Mouse (Mus musculus): ENCODE measurements around the gene Flt4. TPM values are rescaled to one million over a fixed set of nuclear protein-coding genes. Genes with fewer than 3 reads are reported as not detected.
A peak's percentile ranks its signal among the peaks of the same experiment; 100 is the strongest.
"Not testable (repeated sequence)": the region's sequence is repeated elsewhere in the genome, so short reads cannot be mapped to it uniquely, and the experiment has no call there.

Flt4 gene
- polyA plus RNA-seq (2016; fragmentation: Nextera tagmentation; extraction: Ambion mirVana): 7.3 and 8.2 TPM in 2 replicates

DNA sequence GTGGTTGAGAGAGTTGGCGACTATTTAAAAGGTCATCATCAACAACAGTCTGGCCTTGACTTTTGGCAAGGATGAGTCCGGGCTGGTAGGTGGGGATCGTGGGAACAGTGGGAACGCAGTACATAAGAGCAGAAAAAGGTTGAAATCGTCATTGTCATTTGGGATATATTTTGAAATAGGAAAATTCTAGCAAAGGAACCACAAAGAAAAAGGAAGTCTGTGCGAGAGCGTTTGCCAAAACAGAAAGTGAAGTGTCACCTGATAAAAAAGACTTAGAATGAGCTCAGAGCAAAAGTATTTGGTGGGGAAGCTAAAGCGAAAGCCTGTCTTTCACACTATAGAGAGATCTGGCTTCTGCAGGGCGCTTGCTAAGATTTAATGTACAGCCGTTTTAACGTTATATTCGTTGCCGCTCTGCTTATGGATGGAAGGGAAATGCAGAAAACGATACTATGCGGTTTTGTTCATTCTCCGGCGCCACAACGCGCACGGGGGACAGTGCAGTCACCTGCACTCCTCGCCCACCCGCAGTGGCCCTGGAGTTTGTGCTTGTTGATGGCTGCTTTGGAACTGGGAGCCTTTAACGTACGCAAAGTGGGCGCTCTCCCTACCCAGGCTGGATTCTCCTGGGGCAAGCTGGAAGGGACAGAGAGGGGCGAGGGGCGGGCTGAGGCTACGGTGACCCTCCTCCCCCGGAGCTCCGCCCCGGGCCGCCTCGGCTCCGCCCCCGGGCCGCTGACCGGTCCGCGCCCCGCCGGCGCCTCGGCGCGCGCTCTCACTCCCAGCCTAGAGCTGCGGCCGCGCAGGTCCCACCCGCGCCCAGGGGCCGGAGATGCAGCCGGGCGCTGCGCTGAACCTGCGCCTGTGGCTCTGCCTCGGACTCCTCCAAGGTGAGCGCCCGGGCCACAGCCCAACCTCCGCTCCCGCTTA, at the start of gene Flt4:
Gene Flt4 (plus strand): TSS at position 326 of the 930 bp plus-strand sequence.
- H3K27me3 ChIP-seq (ENCODE audit: insufficient read depth, poor library complexity, severe bottlenecking): peaks cover 57% of the 10 kb centered on the region
- WGBS: 4% methylated on average over 53 of the region's 61 CpGs
- not testable (repeated sequence) for H3K9me3 ChIP-seq, H3K36me3 ChIP-seq
- H3K27ac ChIP-seq: peak within 1 kb of the TSS; percentile 36; the same call in 1 of the 2 replicates
- DNase-seq (ENCODE audit: low spot score): peak; percentile 75
- peak within 1 kb of the TSS; percentile 60 for H3K4me3 ChIP-seq
- peaks cover 14% of the 10 kb centered on the region for H3K4me1 ChIP-seq

- not testable (repeated sequence) for H3K27me3 ChIP-seq (ENCODE audit: insufficient read depth, poor library complexity, severe bottlenecking); H3K4me3 ChIP-seq; H3K27ac ChIP-seq; H3K4me1 ChIP-seq; DNase-seq (ENCODE audit: low spot score); H3K9me3 ChIP-seq; H3K36me3 ChIP-seq
- 36% methylated on average over 2 of the region's 2 CpGs for WGBS
Measured at GRCm38 (mm10) chr11:49575054-49575453, 34.0 kb upstream of the Flt4 start.

GRCm38 (mm10) chr11:49580452-49580851, 28.6 kb upstream of the Flt4 start:
- not testable (repeated sequence) for H3K27me3 ChIP-seq (ENCODE audit: insufficient read depth, poor library complexity, severe bottlenecking)

GRCm38 (mm10) chr11:49590213-49590612, 18.9 kb upstream of the Flt4 start:
- Histone ChIP-seq H3K27ac (no peak overlapping the region), H3K4me1 (no peaks in the 10 kb centered on the region), H3K9me3 (no peaks in the 10 kb centered on the region), H3K36me3 (no peaks in the 10 kb centered on the region), H3K4me3 (no peak overlapping the region), H3K27me3 (ENCODE audit: insufficient read depth, poor library complexity, severe bottlenecking) (peaks cover 7% of the 10 kb centered on the region; the same call in 1 of the 2 replicates)
- no peak for DNase-seq (ENCODE audit: low spot score)
- WGBS: 88% methylated on average over 19 of the region's 19 CpGs

More at GRCm38 (mm10) chr11:49580452-49580851, 28.6 kb upstream of the Flt4 start:
- not testable (repeated sequence) for H3K4me1 ChIP-seq; H3K27ac ChIP-seq; H3K4me3 ChIP-seq; H3K9me3 ChIP-seq; H3K36me3 ChIP-seq; DNase-seq (ENCODE audit: low spot score)
- 80% methylated on average over 8 of the region's 8 CpGs for WGBS

- not testable (repeated sequence) for H3K4me3 ChIP-seq; H3K27me3 ChIP-seq (ENCODE audit: insufficient read depth, poor library complexity, severe bottlenecking); DNase-seq (ENCODE audit: low spot score); H3K9me3 ChIP-seq; H3K27ac ChIP-seq; H3K4me1 ChIP-seq; H3K36me3 ChIP-seq
- WGBS: 64% methylated on average over 2 of the region's 2 CpGs
Measured at GRCm38 (mm10) chr11:49597149-49597548, 11.9 kb upstream of the Flt4 start.

GRCm38 (mm10) chr11:49608306-49608705, 757 bp upstream of the Flt4 start:
- H3K36me3 ChIP-seq, H3K27ac ChIP-seq, H3K9me3 ChIP-seq, H3K4me3 ChIP-seq, H3K4me1 ChIP-seq: not testable (repeated sequence)
- peaks cover 48% of the 10 kb centered on the region for H3K27me3 ChIP-seq (ENCODE audit: insufficient read depth, poor library complexity, severe bottlenecking)
- peak; percentile 71 for DNase-seq (ENCODE audit: low spot score)
- WGBS: 64% methylated on average over 5 of the region's 5 CpGs

DNA sequence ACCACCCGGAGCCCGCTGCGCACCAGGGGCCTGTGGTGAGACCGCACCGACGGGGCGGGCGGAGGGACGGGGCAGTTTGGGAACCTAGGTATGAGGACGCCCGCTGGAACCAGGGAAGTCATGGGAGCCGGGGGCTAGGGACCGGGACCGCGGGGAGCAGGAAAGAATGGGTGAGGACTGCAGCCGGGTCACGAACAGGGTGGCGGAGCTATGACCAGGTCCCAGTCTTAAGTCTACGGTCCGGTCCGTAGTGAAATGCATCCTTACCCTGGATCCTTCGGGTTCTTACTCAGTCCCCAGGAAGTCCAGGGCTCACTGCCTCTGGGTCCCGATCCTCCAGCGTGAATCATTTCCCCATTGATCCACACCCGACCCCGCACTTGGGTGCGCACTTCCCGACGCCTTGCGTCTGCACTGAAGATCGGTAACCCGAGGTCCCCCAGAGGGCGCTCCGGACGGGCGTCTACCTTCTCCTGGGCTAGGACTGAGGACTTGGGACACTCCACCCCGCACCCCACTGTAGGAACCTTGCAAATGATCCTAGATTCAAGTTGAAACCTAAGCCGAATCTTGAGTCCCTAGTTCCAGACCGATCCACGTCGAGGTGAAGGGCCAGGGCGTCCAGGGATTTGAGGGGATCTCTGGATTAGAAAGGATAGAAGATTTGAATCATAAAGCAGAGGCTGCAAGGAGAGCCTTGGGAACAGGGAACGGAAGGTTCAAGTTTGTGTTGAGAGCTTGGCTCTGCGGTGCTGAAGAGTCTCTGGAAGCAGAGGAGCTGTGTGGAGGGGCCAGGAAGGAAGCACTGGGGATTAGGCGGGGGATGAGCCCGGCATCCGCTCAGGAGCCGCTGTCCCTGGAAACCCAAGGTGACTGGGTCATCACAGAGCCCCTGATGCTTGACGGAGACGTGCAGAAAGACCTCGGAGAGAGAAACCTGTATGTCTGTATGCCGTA, 1.1 kb downstream of the Flt4 start:
- H3K4me3 ChIP-seq: peak overlapping the region; percentile 60
- under 1% methylated on average over 52 of the region's 52 CpGs for WGBS
- H3K27me3 ChIP-seq (ENCODE audit: insufficient read depth, poor library complexity, severe bottlenecking): peaks cover 66% of the 10 kb centered on the region
- H3K27ac ChIP-seq: peak overlapping the region; percentile 36; the same call in 1 of the 2 replicates
- not testable (repeated sequence) for H3K36me3 ChIP-seq, H3K9me3 ChIP-seq
- H3K4me1 ChIP-seq: peaks cover 14% of the 10 kb centered on the region
- DNase-seq (ENCODE audit: low spot score): peak; percentile 73

DNA sequence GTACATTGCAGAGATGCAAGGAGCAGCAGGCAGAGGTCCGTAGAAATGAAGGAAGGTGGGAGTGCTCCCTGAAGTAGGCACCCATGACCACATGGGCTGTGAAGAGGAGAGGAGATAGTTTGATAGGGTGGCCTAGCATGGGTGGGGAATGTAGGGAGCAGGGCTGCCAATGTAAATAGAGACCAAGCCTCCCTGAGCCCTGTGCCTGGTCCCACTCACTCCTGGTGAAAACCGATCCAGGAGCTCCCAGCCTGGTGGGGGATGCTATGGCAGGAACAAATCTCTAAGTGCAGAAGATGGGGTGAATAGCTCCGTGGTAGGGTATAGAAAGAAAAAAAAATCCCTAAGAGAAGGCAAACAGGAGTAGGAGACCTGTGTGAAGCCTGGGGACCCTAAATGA, 2.3 kb downstream of the Flt4 start:
- not testable (repeated sequence) for H3K9me3 ChIP-seq, H3K27ac ChIP-seq, H3K36me3 ChIP-seq
- peak overlapping the region; percentile 8; the same call in 1 of the 2 replicates for H3K4me3 ChIP-seq
- H3K27me3 ChIP-seq (ENCODE audit: insufficient read depth, poor library complexity, severe bottlenecking): peaks cover 74% of the 10 kb centered on the region
- H3K4me1 ChIP-seq: peaks cover 14% of the 10 kb centered on the region
- 16% methylated on average over 3 of the region's 3 CpGs for WGBS
- peak; percentile 63 for DNase-seq (ENCODE audit: low spot score)

- no peak overlapping the region for H3K27ac ChIP-seq
- peaks cover 78% of the 10 kb centered on the region for H3K27me3 ChIP-seq (ENCODE audit: insufficient read depth, poor library complexity, severe bottlenecking)
- WGBS: 32% methylated on average over 3 of the region's 3 CpGs
- no peaks in the 10 kb centered on the region for H3K36me3 ChIP-seq
- H3K4me1 ChIP-seq: peaks cover 14% of the 10 kb centered on the region
- DNase-seq (ENCODE audit: low spot score): peak; percentile 71
- no peaks in the 10 kb centered on the region for H3K9me3 ChIP-seq
- H3K4me3 ChIP-seq: no peak overlapping the region
Measured at GRCm38 (mm10) chr11:49612154-49612553, 3.1 kb downstream of the Flt4 start.

- peak overlapping the region; percentile 12; the same call in 1 of the 2 replicates for H3K4me3 ChIP-seq
- no peaks in the 10 kb centered on the region for H3K9me3 ChIP-seq
- H3K36me3 ChIP-seq: no peaks in the 10 kb centered on the region
- DNase-seq (ENCODE audit: low spot score): peak; percentile 76
- H3K27me3 ChIP-seq (ENCODE audit: insufficient read depth, poor library complexity, severe bottlenecking): peaks cover 73% of the 10 kb centered on the region
- peaks cover 19% of the 10 kb centered on the region for H3K4me1 ChIP-seq
- 7% methylated on average over 10 of the region's 10 CpGs for WGBS
- H3K27ac ChIP-seq: no peak overlapping the region
Measured at GRCm38 (mm10) chr11:49613349-49613748, 4.3 kb downstream of the Flt4 start.

DNA sequence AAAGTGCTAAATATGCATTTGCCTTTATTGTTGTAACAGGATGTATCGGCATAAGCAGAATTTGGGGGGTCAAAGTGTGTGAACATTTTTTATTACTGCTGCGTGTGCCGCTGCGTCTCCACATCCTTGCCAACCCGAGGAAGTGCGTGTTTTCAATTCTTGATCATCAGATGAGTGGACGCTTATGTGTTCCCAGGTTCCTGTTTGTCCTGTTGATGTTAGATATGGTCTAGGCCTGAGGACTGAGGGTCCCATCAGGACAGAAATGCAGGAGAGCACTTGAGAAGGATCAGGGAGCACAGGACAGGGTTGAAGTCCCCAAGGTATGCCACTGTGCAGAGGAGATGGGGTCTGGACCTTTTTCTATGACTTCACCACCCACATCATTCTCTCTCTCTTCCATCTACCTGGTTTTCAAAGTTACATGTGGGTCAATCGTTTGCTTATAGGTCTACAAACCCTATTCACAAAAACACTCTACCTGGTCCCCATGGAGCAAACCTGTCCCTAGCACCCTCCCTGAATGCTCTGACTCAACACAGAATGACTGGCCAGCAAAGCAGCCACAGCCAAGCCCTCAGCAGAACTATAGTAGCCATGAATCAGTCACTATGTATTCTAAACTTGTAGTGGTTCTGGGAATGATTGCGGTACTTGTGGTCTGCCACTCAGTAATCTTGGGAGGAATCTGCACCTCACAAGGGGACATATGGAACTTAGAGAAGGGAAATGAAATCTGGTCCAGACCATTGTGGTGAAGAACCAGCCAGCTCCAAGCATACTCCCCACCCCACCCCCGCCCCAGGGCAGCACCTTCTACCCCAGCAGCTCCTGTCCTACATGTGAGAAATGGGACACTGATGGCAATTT, 7.0 kb downstream of the Flt4 start:
- DNase-seq (ENCODE audit: low spot score): peak; percentile 68
- 82% methylated on average over 10 of the region's 10 CpGs for WGBS
- no peaks in the 10 kb centered on the region for H3K36me3 ChIP-seq

GRCm38 (mm10) chr11:49618476-49618875, 9.4 kb downstream of the Flt4 start:
- WGBS: 68% methylated on average over 8 of the region's 8 CpGs

More for the DNA sequence above, 7.0 kb downstream of the Flt4 start:
- Histone ChIP-seq H3K4me1 (peaks cover 20% of the 10 kb centered on the region), H3K27me3 (ENCODE audit: insufficient read depth, poor library complexity, severe bottlenecking) (peaks cover 58% of the 10 kb centered on the region), H3K9me3 (no peaks in the 10 kb centered on the region), H3K4me3 (no peak overlapping the region), H3K27ac (no peak overlapping the region)

More at GRCm38 (mm10) chr11:49618476-49618875, 9.4 kb downstream of the Flt4 start:
- Histone ChIP-seq H3K36me3 (no peaks in the 10 kb centered on the region), H3K4me1 (peaks cover 12% of the 10 kb centered on the region), H3K27ac (no peak overlapping the region), H3K4me3 (no peak overlapping the region), H3K9me3 (no peaks in the 10 kb centered on the region), H3K27me3 (ENCODE audit: insufficient read depth, poor library complexity, severe bottlenecking) (peaks cover 40% of the 10 kb centered on the region)
- peak; percentile 64 for DNase-seq (ENCODE audit: low spot score)

All from heart, embryonic 10.5 days (tissue).